Mouse (Mus musculus): Measurements from ENCODE around the gene 4933414I15Rik. TPM values are rescaled to one million over a fixed set of nuclear protein-coding genes. Genes with fewer than 3 reads are reported as not detected.
A peak's percentile ranks its signal among the peaks of the same experiment; 100 is the strongest.

4933414I15Rik gene
- not detected in 2 replicates for polyA plus RNA-seq (2015; fragmentation: Nextera tagmentation; extraction: Ambion mirVana)

DNA sequence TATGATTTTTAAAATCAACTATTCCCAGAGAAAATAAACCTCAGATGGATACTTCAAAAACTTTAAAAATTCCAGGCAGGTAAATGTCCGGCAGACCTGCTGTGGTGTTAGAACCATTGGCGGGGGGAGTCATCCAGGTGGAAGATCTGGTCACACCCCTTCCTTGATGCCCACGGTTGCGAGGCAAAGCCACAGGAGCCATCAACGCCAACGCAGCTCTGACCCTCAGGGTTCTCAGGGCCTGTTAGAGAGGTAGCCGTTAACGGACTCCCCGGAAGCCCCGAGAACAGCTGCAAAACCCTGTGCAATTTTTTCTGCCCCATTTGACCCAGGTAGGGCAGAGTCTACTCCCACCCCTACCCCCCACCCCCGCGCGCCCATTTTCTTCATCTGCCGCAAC is at the start of gene 4933414I15Rik:
Gene 4933414I15Rik, minus strand, starts transcription at position 260 of the 400 bp plus-strand sequence.
- no peak within 1 kb of the TSS for H3K9ac ChIP-seq
- no peak for ATAC-seq (ENCODE audit: low FRiP score, low read depth)
- no peaks in the 10 kb centered on the region for H3K27me3 ChIP-seq
- no peaks in the 10 kb centered on the region for H3K4me1 ChIP-seq (replicated peaks)
- H3K27ac ChIP-seq (replicated peaks) = no peak within 1 kb of the TSS
- no peaks in the 10 kb centered on the region for H3K36me3 ChIP-seq
- no peak within 1 kb of the TSS for H3K4me3 ChIP-seq
- H3K4me2 ChIP-seq = no peak within 1 kb of the TSS
- H3K9me3 ChIP-seq = no peaks in the 10 kb centered on the region
- WGBS = 83% methylated on average over 14 of the region's 14 CpGs

- Histone ChIP-seq H3K4me3 (no peak within 1 kb of the TSS), H3K27ac (replicated peaks) (no peak within 1 kb of the TSS), H3K36me3 (no peaks in the 10 kb centered on the region), H3K9me3 (no peaks in the 10 kb centered on the region), H3K27me3 (no peaks in the 10 kb centered on the region), H3K4me2 (no peak within 1 kb of the TSS), H3K9ac (no peak within 1 kb of the TSS), H3K4me1 (replicated peaks) (no peaks in the 10 kb centered on the region)
- no peak for ATAC-seq (ENCODE audit: low FRiP score, low read depth)
- 61% methylated on average over 5 of the region's 5 CpGs for WGBS
Measured at GRCm38 (mm10) chr11:50981667-50982066, 38.1 kb upstream of the 4933414I15Rik start, which contains the start of gene Olfr1377. Gene Olfr1377, plus strand, starts transcription at chr11:50981967.

GRCm38 (mm10) chr11:50977216-50977615 is 33.7 kb upstream of the 4933414I15Rik start:
- Histone ChIP-seq H3K27me3 (no peaks in the 10 kb centered on the region), H3K27ac (replicated peaks) (no peak overlapping the region), H3K4me2 (no peak overlapping the region), H3K4me1 (replicated peaks) (no peaks in the 10 kb centered on the region), H3K4me3 (no peak overlapping the region), H3K9ac (no peak overlapping the region), H3K9me3 (no peaks in the 10 kb centered on the region), H3K36me3 (no peaks in the 10 kb centered on the region)
- ATAC-seq (ENCODE audit: low FRiP score, low read depth) = no peak
- WGBS = 81% methylated on average over 4 of the region's 4 CpGs

DNA sequence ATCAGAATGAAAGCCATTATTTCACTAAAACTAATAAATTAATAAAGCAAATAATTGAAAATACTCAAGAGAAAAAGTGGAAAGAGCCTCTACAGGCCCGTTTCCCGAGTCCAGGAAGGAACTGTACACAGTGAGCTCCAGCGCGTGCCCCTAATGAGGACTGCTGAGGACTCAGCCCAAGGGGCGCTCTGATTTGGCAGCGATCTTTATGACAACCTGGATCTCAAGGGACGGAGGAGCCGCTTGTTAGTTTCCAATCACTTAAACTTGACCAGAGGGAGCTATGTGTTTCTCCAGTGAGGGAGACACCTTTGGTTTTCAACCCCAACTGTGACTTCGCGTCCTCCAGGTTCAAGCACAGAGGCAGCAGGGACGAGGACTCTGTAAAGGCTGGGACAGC is 22.7 kb upstream of the 4933414I15Rik start, which contains the start of gene Olfr1378:
Gene Olfr1378, plus strand, starts transcription at position 301 of the 400 bp plus-strand sequence.
- H3K9ac ChIP-seq = no peak within 1 kb of the TSS
- no peak within 1 kb of the TSS for H3K4me2 ChIP-seq
- no peaks in the 10 kb centered on the region for H3K9me3 ChIP-seq
- no peak within 1 kb of the TSS for H3K4me3 ChIP-seq
- H3K36me3 ChIP-seq = no peaks in the 10 kb centered on the region
- 86% methylated on average over 11 of the region's 11 CpGs for WGBS
- no peaks in the 10 kb centered on the region for H3K27me3 ChIP-seq
- no peak within 1 kb of the TSS for H3K27ac ChIP-seq (replicated peaks)
- no peaks in the 10 kb centered on the region for H3K4me1 ChIP-seq (replicated peaks)
- no peak for ATAC-seq (ENCODE audit: low FRiP score, low read depth)

DNA sequence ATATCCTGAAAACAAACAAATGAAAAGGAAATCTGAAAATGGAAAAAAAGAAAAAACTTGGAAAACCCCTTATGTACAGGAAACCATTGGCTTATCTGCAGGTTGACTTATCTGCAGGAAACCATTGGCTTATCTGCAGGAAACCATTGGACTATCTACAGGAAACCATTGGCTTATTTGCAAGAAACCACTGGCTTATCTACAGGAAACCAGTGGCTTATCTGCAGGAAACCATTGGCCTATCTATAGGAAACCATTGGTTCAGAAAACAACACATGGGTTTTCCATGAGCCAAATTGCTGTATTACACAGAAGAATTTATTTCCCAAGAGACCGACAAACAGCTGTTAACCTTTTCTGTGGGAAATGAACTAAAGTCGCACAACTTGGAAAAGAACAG is 21.3 kb upstream of the 4933414I15Rik start:
- Histone ChIP-seq H3K9me3 (no peaks in the 10 kb centered on the region), H3K27me3 (no peaks in the 10 kb centered on the region), H3K4me2 (no peak overlapping the region), H3K27ac (replicated peaks) (no peak overlapping the region), H3K4me3 (no peak overlapping the region), H3K9ac (no peak overlapping the region), H3K36me3 (no peaks in the 10 kb centered on the region), H3K4me1 (replicated peaks) (no peaks in the 10 kb centered on the region)
- WGBS = 85% methylated on average over 2 of the region's 2 CpGs
- no peak for ATAC-seq (ENCODE audit: low FRiP score, low read depth)

GRCm38 (mm10) chr11:50953665-50954064 is 10.1 kb upstream of the 4933414I15Rik start, which contains the start of gene Prop1:
Gene Prop1, minus strand, starts transcription at chr11:50953765.
- H3K9ac ChIP-seq = no peak within 1 kb of the TSS
- no peaks in the 10 kb centered on the region for H3K36me3 ChIP-seq
- no peaks in the 10 kb centered on the region for H3K4me1 ChIP-seq (replicated peaks)
- H3K27ac ChIP-seq (replicated peaks) = no peak within 1 kb of the TSS
- 64% methylated on average over 6 of the region's 6 CpGs for WGBS
- ATAC-seq (ENCODE audit: low FRiP score, low read depth) = no peak
- no peak within 1 kb of the TSS for H3K4me2 ChIP-seq
- no peaks in the 10 kb centered on the region for H3K27me3 ChIP-seq
- H3K9me3 ChIP-seq = no peaks in the 10 kb centered on the region
- H3K4me3 ChIP-seq = no peak within 1 kb of the TSS

DNA sequence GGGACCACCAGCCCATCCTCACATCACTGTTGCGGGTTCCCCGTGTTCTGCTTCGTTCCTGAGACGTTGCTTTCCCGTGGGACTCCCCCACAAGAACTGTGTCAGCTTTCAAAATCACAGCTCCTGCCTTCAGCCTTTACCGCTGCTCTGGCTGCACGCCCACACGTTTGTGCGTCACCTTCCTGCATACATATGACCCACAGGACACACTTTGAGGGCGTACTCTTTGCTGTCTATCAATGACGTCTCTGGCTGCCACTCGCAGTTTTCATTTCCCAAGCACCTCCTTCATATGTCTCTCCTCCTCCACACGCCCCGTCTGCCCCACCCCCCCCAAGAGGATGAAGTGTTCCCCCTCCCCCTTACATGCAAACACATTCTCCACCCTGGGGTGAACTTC is 8.7 kb upstream of the 4933414I15Rik start:
- Histone ChIP-seq H3K36me3 (no peaks in the 10 kb centered on the region), H3K27ac (replicated peaks) (no peak overlapping the region), H3K27me3 (no peaks in the 10 kb centered on the region), H3K9ac (no peak overlapping the region), H3K4me1 (replicated peaks) (no peaks in the 10 kb centered on the region), H3K9me3 (no peaks in the 10 kb centered on the region), H3K4me3 (no peak overlapping the region), H3K4me2 (no peak overlapping the region)
- WGBS = 70% methylated on average over 14 of the region's 14 CpGs
- no peak for ATAC-seq (ENCODE audit: low FRiP score, low read depth)

DNA sequence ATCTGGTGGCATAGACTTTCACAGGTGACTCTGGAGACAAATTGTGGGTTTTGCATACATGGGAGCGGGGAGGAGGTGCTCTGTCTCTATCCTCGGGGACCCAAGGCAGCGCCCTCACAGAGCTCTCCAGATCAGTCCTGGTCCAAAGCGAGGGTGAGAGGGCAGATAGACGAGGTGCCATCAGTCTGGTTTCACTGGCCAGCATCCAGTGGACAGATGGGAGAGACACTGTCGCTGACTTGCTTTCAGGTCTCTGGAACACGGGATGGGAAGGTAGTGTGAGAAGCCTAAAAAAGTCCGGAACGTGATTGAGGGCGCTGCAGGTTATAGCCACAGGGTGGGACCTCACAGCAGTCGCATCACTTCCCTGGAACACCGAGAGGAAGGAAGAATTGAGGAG is 1.2 kb downstream of the 4933414I15Rik start:
- H3K36me3 ChIP-seq = no peaks in the 10 kb centered on the region
- H3K27me3 ChIP-seq = no peaks in the 10 kb centered on the region
- ATAC-seq (ENCODE audit: low FRiP score, low read depth) = no peak
- H3K4me2 ChIP-seq = no peak overlapping the region
- H3K9ac ChIP-seq = no peak overlapping the region
- WGBS = 74% methylated on average over 12 of the region's 12 CpGs
- no peaks in the 10 kb centered on the region for H3K4me1 ChIP-seq (replicated peaks)
- H3K27ac ChIP-seq (replicated peaks) = no peak overlapping the region
- H3K4me3 ChIP-seq = no peak overlapping the region
- no peaks in the 10 kb centered on the region for H3K9me3 ChIP-seq

GRCm38 (mm10) chr11:50939621-50940366 is 3.8 kb downstream of the 4933414I15Rik start:
- Histone ChIP-seq H3K4me1 (replicated peaks) (no peaks in the 10 kb centered on the region), H3K9me3 (no peaks in the 10 kb centered on the region), H3K9ac (no peak overlapping the region), H3K4me2 (no peak overlapping the region), H3K27me3 (no peaks in the 10 kb centered on the region), H3K4me3 (no peak overlapping the region), H3K27ac (replicated peaks) (no peak overlapping the region), H3K36me3 (no peaks in the 10 kb centered on the region)
- ATAC-seq (ENCODE audit: low FRiP score, low read depth) = peak; percentile 72; the same call in 1 of the 2 replicates
- 40% methylated on average over 14 of the region's 14 CpGs for WGBS

DNA sequence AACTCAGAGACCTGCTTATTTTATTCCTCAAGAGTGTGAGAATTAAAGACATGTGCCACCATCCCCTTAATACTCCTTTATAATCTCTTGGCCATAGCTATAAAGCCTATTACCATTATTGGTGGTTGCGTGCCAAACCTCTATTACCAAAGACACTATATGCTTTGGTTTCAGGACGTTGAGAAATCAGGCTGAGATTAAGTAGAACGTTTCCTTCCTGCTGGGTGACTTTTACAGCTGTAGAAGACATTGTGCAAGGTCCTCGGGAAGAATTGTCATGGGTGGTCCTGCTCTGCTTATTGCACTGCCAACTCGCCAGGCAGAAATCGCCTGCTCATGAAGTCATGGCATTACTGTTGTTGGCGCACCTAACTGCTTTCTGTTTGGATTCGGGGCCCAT is 5.1 kb downstream of the 4933414I15Rik start:
- ATAC-seq (ENCODE audit: low FRiP score, low read depth) = no peak
- no peak overlapping the region for H3K9ac ChIP-seq
- no peaks in the 10 kb centered on the region for H3K9me3 ChIP-seq
- 83% methylated on average over 8 of the region's 8 CpGs for WGBS
- H3K4me3 ChIP-seq = no peak overlapping the region
- no peaks in the 10 kb centered on the region for H3K4me1 ChIP-seq (replicated peaks)
- no peak overlapping the region for H3K4me2 ChIP-seq
- no peaks in the 10 kb centered on the region for H3K36me3 ChIP-seq
- H3K27ac ChIP-seq (replicated peaks) = no peak overlapping the region
- H3K27me3 ChIP-seq = no peaks in the 10 kb centered on the region

DNA sequence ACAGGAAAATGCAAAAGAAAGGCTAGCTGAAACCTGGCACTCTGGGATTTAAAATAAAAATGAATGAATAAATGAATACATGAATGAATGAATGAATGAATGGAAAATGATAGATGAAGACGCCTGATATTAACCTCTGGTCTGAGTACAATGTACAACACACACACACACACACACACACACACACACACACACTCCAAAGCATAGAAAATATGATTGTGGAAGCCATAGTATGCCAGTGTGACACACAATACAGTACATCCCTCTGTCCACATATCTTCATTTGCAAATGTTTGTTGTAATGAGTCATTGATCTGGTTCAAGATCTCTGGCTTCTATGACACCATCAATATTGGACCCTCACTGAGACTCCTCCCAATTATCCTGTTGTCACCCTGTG is 11.5 kb downstream of the 4933414I15Rik start:
- Histone ChIP-seq H3K9ac (no peak overlapping the region), H3K9me3 (no peaks in the 10 kb centered on the region), H3K27ac (replicated peaks) (peak overlapping the region; percentile 91; the same call in 1 of the 2 replicates), H3K27me3 (no peaks in the 10 kb centered on the region), H3K4me1 (replicated peaks) (peaks cover 14% of the 10 kb centered on the region; the same call in 1 of the 2 replicates), H3K4me2 (peak overlapping the region; percentile 95), H3K36me3 (no peaks in the 10 kb centered on the region), H3K4me3 (peak overlapping the region; percentile 76; the same call in 1 of the 2 replicates)
- peak; percentile 25; the same call in 1 of the 2 replicates for ATAC-seq (ENCODE audit: low FRiP score, low read depth)
- WGBS = 65% methylated on average over 1 of the region's 1 CpGs

DNA sequence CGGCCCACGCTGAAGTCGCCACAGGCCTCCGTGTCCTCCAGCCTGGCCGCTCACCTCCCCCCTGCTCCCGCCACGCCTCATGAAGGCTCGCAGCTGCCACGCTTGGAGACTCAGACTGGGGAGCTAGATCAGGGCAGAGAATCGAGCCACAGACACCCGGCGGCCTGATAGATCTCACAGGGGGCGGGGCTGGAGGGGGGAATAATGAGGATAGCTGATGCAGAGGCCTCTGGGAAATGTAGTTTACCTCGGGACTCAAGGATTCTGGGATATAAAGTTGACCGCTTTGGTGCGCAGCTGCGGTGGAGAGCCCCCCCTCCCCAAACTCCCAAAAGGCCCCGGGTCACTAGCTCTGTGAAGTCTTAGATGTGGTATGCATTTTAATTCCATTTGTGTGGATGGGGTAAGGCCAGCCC is 12.1 kb downstream of the 4933414I15Rik start, which contains the start of gene Zfp354b:
Gene Zfp354b, minus strand, starts transcription at position 183 of the 416 bp plus-strand sequence.
- peak; percentile 96 for ATAC-seq (ENCODE audit: low FRiP score, low read depth)
- Histone ChIP-seq H3K4me2 (peak within 1 kb of the TSS; percentile 95), H3K9ac (peak within 1 kb of the TSS; percentile 88), H3K27me3 (no peaks in the 10 kb centered on the region), H3K9me3 (no peaks in the 10 kb centered on the region), H3K4me1 (replicated peaks) (peaks cover 14% of the 10 kb centered on the region; the same call in 1 of the 2 replicates), H3K4me3 (peak within 1 kb of the TSS; percentile 76), H3K27ac (replicated peaks) (peak within 1 kb of the TSS; percentile 91), H3K36me3 (no peaks in the 10 kb centered on the region)
- under 1% methylated on average over 18 of the region's 18 CpGs for WGBS
